Mouse (Mus musculus) testis, postnatal 14 days (tissue): Measurements from ENCODE around the gene H6pd.

Experiments used
- DNase-seq: peaks from one replicate; pipeline ENCODE4 v3.0.0; 2021; ENCODE audit warnings: low spot score

Gene H6pd

GRCm38 (mm10) chr4:149998786-149999509 is 9.9 kb downstream of the H6pd start:
- no peak for DNase-seq

GRCm38 (mm10) chr4:149997999-149998398 is 10.8 kb downstream of the H6pd start:
- DNase-seq = no peak

GRCm38 (mm10) chr4:149996440-149996839 is 12.4 kb downstream of the H6pd start:
- no peak for DNase-seq

DNA sequence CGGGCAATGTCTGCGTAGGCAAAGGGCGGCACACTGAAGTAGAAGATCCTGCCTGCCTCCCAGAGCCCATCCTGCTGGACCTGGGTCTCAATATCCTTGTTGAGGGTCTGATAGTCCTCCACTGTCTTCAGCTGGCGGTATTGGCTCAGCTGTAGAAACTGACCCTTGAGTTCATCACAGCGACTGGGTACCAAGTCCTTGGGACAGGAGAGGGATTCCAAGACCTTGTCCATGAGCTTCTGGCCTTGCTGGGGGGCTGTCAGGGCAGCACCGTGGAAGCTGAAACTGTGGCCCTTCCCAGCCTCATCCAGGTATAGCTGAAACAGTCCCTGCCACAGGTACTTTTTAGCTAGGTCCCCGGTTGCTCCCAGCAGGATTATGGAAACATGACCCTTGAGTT is 12.9 kb downstream of the H6pd start:
- DNase-seq = no peak

DNA sequence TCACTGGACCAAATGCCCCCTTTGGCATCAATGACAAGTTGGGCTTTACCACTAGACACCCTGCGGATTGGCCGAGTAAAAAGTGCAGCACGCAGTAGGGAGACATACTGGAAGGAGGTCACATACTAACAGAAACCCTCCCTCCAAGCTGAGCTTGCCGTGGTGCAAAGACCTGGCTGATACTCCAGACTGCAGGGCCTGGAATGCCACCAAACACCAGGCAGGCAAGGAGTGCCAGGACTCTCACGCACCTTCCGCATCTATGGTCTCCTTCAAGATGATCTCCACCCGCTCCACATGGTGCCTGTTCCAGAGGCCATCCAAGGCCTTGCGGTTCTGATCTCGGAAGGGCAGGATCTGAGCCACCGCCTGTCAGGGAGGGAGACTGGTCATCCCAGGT is 14.6 kb downstream of the H6pd start:
- no peak for DNase-seq

- no peak for DNase-seq
These were observed 16.2 kb downstream of the H6pd start for GRCm38 (mm10) chr4:149992670-149993032.

DNA sequence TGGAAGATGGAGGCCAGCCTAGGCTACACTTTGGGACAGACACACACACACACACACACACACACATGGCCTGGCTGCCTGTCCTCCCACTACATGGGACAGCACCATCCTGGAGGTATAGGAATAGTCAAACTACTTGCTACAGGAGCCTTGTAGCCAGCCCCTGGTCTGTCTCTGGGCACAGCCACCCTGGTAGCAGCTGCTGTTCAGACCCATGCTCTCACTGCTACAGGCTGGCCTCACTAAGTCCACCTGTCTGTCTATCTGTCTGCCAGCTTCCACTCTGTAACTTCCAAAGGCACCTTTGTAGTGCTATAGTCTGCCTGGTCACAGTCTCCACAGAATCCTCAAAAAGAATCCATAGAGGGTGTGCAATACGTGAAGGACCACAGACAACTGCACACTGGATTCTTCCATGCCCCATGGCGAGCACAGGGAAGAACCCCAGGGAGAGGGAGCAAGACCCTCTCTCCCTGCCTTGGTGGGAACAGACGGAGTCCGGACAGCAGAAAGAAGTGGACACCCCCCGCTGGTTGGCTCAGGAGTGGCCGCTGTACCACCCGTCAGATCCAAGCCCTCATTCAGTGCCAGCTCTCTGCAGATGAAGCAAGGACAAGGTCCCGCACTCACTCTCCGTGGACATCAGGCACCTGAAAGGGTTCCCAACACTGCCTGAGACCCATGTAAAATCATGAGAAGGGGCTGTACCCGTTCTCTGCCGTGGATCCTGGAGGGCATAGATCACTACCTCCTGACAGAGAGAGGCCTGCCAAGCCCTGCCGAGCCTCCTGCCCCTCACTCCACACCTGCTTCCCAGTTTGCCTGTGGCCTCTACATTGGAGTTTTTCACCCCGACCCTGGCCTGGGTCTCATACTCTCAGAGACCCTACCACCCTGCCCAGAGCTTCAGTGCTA is 16.8 kb downstream of the H6pd start:
- DNase-seq = no peak

- no peak for DNase-seq
These were observed 17.7 kb downstream of the H6pd start for GRCm38 (mm10) chr4:149990954-149991633.

DNA sequence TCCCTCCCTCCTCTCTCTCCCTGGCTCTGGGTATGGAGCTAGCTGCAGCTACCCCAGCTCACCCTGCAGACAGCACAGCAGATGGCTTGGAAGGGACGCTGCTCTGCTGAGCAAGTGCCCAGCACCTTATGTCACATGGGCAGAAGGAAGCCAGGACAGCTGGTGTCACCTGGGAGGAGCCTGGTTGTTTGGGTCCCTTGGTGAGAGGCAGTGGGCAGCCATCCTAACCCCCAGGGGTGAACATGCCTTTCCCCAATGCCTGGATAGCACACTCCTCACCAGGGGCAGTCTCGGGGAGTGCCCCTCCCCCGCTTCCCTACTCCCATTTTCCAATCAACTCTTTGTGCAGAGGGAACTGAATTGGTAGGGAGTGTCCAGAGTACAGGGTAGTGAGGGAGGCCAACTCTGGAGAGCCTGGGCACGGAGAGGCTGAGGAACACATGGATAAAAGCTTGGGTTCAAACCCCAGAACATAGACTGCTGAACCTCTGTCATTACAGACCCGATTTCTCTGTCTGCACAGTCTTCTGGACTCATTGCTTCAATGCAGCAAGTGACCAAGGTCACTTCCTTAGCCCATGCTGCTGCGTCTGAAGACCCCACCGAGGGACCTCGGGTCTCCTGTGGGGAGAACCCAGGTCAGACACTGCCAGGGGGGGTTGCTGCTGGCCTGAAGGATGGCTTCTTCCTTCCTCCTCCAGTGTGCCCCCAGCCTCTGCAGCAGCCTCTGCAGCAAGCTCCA is 18.4 kb downstream of the H6pd start:
- no peak for DNase-seq

GRCm38 (mm10) chr4:149988931-149989556 is 19.8 kb downstream of the H6pd start:
- peak; percentile 84 for DNase-seq

- no peak for DNase-seq
These were observed 20.5 kb downstream of the H6pd start for GRCm38 (mm10) chr4:149988301-149988700.

DNA sequence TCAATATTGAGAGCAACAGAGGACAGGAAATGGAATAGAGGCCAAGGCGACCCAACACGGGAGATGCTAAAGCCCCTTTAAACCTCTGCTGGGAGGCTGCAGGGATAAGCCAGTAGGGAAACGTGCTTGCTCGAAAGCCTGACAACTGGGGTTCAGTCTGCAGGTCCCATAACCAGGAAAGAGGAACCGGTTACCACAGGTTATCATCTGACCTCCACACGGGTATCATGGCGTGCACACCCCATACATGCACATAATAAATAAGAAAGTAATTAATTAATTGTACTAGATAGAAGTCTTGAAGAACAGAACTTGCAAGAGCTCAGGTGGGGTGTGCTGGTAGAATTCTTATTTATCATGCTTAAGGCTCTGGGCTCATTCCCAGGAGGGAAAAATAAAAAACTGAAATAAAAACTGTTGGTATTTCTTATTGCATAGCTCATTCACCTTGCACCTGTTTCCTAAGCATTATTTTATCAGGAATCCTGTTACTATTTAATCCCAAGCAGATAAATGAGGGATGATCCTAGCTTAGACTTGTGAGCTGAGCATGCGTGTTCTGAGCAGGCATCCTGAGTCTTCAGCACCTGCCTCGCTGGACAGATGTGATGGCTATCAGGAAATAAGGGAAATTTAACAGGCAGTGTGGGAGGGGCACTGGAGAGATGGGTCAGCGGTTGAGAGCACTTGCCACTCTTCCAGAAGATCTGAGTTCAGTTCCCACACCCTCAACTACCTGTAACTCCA is 22.0 kb downstream of the H6pd start:
- no peak for DNase-seq

DNA sequence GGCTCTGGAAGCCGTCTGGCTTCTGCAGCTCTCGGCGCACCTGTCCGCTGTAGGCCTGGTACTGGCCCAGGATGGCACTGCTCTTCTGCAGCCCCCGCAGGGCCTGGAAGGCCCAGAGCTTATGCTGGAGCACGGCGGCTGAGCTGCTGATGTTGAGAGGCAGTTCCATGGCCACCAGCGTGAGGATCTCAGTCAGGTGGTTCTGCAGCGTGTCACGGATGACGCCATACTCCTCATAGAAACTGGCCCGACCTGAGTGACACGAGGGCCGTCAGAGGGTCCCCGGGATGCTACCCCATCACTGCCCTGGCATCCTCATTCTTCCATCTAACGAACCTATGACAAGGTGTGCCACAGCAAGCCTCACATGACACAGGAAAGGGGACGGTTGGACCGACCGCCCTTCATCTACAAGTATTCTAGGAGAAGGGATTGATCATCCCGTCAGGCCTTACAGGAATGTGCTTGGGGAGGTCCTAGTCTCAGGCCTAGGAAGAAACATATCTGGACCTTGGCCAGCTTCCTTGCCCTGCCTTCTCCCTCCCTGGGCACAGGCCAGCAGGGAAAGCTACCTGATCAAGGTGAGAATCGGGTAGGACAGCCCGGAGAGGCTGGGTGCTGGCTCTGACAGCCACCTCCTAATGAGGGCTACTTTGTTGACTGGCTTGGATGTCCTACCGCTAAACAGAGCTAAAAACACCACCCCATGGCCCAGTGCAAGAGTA is 24.7 kb downstream of the H6pd start:
- no peak for DNase-seq

GRCm38 (mm10) chr4:149982154-149982553 is 26.7 kb downstream of the H6pd start:
- DNase-seq = no peak

DNA sequence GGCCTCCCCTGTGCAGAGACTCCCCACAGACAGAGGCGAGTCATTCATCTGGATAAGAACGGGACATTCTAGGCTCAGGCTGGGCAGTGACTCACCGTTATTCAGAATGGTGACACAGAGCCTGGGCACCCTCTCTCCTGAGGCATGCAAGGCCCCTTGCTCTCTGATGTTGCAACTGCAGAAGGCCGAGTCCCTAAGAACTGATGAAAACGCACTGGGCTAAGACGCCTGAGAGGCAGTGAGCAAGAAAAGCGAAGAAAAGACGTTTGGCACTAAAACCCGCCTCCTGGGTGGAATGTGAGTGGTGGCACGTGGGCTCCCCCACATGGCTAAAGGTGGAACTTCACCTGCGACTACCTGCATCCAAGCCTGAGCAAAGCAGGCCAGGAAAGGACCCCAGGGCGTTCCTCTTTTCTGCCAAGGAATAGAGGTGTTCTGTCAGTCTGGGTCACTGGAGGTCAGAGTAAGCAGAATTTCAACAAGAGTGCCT is 29.0 kb downstream of the H6pd start:
- peak; percentile 62 for DNase-seq

GRCm38 (mm10) chr4:149978820-149979219 is 30.0 kb downstream of the H6pd start:
- no peak for DNase-seq

DNA sequence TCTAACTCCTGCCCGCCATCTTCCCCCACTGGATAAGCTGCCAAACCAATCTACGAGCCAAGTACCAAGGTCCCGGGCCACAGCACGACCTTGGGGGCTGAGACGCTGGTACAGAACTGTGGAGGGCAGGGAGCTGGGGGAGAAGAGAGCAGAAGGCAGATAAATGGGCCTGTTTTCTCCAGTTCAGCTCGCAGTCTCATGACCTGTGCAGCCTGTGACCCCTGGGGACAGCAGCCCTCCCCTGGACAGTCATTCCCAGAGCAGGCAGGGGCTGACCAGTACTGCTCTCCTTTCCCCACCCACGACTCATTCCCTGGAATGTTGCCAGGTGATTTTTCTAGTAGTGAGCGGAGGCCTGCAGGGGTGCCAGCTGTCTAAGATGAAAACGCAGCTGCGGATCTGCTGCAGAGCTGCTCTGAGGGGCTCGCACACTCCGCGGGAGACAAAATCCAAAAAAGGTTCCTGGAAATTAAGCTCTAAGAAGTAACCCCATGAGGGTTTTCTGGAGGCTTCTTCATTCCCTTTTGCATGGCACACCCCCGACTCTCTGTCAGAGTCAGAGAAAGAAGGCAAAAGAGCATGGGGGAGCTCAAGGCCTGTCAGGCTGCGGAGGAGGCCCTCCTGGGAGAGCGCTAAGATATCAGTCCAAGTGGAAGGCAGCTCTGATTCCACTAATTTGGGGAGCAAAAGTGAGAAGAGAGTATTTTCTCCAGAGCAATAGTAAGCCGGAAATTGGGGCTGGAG is 30.9 kb downstream of the H6pd start:
- no peak for DNase-seq

DNA sequence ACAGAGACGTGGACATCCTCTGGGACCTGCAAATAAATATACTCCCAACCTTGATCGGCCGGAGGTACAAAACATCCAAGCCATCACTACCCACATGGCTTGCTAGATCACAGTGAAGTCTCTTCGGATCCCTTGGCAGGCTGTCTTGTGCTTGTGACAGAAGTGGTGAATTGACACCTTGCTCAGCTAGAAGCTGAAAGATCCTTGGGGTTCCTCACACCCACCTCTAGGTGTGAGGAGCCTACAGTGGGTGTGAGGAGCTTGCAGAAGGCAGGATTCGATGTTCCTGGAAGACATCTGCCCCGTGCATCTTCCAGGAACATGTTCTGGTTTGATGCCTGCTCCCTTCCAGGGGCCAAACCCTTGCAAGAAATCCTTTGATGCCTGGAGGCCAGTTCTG is 31.6 kb downstream of the H6pd start:
- DNase-seq = no peak

DNA sequence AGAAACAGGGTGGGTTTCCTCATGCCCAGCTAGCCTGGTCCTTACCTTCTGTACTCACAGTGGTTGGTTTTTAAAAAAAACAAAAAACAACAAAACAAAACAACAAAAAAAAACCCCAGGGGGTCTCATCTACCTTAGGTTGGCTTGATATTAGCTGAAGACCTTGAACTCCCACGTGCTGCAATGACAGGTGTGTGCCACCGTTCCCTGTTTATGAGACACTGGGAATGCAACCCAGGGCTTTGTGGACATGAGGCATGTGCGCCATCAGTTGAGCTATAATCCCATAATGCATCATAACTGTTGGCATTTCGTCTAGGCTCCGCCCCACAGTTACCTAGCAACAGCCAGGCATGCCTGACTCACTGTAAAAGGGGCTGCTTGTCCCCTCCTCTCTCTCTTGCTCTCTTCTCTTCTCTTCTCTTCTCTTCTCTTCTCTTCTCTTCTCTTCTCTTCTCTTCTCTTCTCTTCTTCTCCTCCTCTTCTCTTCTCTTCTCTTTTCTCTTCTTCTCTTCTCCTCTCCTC is 33.0 kb downstream of the H6pd start:
- DNase-seq = no peak
